Mouse (Mus musculus) CD4-positive, CD25-positive, alpha-beta regulatory T cell (primary cell): ENCODE data around the gene Rln1. TPM values are rescaled to one million over a fixed set of nuclear protein-coding genes. Genes with fewer than 3 reads are reported as not detected.

Experiments used
- polyA plus RNA-seq: library from polyadenylated mRNA; unstranded; fragments of 100-300 nt; shearing (Covaris generic); gene quantifications from one replicate; pipeline ENCODE4 v1.2.1, GENCODE M21; 2017

Rln1 gene
- polyA plus RNA-seq: not detected

DNA sequence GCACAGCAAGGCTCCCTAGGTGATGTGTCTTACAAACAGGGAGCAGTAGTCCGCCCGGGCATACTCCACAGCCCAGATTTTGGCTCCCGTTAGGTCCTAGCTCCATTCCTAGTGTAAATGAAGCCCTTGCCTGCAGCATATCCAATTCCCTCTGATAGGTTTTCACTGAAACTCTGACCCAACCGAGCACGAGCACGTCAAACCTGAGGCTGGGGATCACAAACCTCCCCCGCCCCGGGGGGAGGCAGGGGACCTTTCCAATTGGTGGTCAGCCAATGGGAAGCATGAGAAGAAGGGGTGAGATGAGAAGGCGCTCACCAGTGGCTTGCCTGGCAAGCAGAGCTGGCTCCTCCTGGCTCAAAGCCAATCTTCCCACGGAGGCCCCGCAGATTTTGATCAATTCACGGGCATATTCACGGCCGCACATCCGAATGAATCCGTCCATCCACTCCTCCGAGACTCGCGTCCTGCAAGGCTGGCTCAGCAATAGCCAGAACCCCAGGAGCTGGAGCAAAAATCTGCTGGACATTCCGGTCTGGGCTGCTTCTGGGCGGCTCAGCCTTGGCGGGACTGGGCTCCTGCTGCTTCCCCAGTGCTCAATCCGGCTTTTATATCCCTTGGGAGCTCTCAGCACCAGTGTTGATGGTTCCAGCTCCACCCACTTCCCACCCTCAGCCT, at the start of gene Rln1:
Gene Rln1, minus strand, starts transcription at position 603 of the 678 bp plus-strand sequence.

DNA sequence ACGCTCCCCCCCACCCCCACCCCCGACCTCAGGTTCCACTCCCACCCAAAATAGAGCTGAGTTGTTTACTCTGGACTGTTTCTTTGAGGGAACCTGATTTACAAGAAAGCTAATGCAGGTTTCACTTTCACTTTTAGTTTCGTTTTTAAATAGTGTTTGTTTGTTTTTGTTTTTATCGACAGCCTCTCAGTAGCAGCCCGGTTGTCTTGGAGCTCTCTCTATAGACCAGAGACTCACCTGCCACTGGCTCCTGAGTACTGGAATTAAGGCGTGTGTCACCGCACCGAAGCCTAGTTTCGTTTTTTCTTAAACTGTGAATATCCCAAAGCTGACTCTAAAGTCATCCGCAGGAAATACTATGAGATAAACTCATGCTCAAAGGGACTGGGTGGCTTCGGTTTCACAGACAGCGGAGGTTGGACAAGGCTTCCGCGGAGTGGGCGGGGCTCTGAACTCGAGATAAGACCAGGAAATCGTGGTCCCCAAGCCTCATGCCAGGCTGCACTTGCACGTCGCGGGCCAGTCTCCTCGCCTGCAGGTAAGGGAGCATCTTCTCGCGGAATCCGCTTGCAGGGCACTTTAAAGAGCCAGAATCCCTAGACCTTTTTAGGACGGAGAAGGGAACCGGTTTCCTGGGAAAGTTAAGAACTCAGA, 32.6 kb upstream of the Rln1 start, which contains the start of the genes Plgrkt and Cd274:
Gene Plgrkt, minus strand, starts transcription at position 422 of the 654 bp plus-strand sequence.
Gene Cd274, plus strand, starts transcription at position 487 of the 654 bp plus-strand sequence.

DNA sequence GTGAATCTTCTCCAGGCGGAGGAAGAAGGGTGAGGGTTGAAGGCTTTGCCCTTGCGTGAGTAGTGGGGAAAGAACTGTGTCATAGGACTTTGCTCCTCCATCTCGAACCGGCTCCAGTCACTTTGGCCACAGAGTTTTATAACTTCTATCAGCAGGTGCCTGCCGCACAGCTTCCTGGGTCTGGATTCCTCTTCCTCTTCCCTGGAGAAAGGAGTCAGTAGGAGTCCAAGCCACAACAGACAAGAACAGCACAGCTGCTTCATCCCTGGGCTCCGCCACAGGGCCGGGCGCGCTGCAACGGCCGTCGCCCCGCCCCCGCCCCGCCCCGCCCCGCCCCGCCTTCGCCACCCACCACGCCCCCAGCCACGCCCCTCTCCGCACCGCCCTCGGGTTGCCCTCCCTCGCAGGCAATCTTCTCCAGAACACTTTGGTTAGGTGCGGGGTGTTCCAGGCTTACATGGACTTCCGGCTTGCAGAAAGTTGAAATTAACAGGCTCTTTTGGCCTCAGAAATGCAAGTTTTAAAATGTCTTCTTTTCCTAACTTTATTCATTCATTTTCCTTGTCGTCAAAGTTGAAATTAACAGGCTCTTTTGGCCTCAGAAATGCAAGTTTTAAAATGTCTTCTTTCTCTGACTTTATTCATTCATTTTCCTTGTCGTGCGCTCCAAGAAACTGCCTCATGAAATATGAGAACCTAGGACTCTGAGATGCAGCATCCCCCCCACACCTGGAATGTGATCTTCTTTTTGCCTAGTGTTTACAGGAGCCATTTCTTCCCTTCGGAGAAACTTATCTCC, 9.2 kb downstream of the Rln1 start, which contains the start of gene Insl6:
Gene Insl6, minus strand, starts transcription at position 304 of the 799 bp plus-strand sequence.

Other genes with a start within 250 kb of the Rln1 start
- gene Rcl1, start 233.3 kb downstream of the Rln1 start, polyA plus RNA-seq: 55.0 TPM
- gene Jak2, start 82.8 kb downstream of the Rln1 start, polyA plus RNA-seq: 89.9 TPM
- gene Insl6, start 9.3 kb downstream of the Rln1 start, polyA plus RNA-seq: 18.0 TPM
- gene Plgrkt, start 32.7 kb upstream of the Rln1 start, polyA plus RNA-seq: 254 TPM
- gene Cd274, start 32.8 kb upstream of the Rln1 start, polyA plus RNA-seq: 43.6 TPM
- gene Pdcd1lg2, start 76.2 kb upstream of the Rln1 start, polyA plus RNA-seq: 13.8 TPM
- gene Ric1, start 187.6 kb upstream of the Rln1 start, polyA plus RNA-seq: 7.5 TPM